Mouse (Mus musculus) hindbrain, embryonic 14.5 days (tissue): ENCODE data around the gene Mpdu1. TPM values are rescaled to one million over a fixed set of nuclear protein-coding genes. Genes with fewer than 3 reads are reported as not detected.
A peak's percentile ranks its signal among the peaks of the same experiment; 100 is the strongest.

Source experiments
- ATAC-seq: fragments of 200-750 bp; cut with Nextera tagmentation; 2 replicates; pipeline ENCODE4 v1.8.0; 2017; ENCODE audit warnings: moderate number of reproducible peaks, mild to moderate bottlenecking, moderate TSS enrichment, moderate library complexity; ENCODE audit not compliant: low FRiP score
- DNase-seq: peaks from one replicate; pipeline ENCODE4 v3.0.0-alpha.2; 2015; ENCODE audit warnings: low spot score
- H3K27ac ChIP-seq: fragments of 300-500 bp; sonication (generic); 2 replicates; pipeline ENCODE4 v1.5.1; 2014; ENCODE audit warnings: mild to moderate bottlenecking, moderate library complexity
- H3K27me3 ChIP-seq: fragments of 300-500 bp; sonication (generic); 2 replicates; pipeline ENCODE4 v1.6.1; 2014; ENCODE audit warnings: mild to moderate bottlenecking, low read length, mixed read lengths; ENCODE audit not compliant: control insufficient read depth, insufficient read depth
- H3K36me3 ChIP-seq: fragments of 300-500 bp; sonication (generic); replicated peaks from 2 replicates; pipeline ENCODE4 v1.6.1; 2014; ENCODE audit not compliant: control insufficient read depth, insufficient read depth
- H3K4me1 ChIP-seq: fragments of 300-500 bp; sonication (generic); replicated peaks from 2 replicates; pipeline ENCODE4 v1.6.1; 2014; ENCODE audit warnings: antibody characterized with exemption, low read length, mixed read lengths; ENCODE audit not compliant: control insufficient read depth, insufficient read depth
- H3K4me2 ChIP-seq: fragments of 300-500 bp; sonication (generic); replicated peaks from 2 replicates; pipeline ENCODE4 v1.6.1; 2014; ENCODE audit warnings: mild to moderate bottlenecking, moderate library complexity
- H3K4me3 ChIP-seq: fragments of 300-500 bp; sonication (generic); replicated peaks from 2 replicates; pipeline ENCODE4 v1.5.1; 2014; ENCODE audit warnings: mild to moderate bottlenecking, low read length
- H3K9ac ChIP-seq: fragments of 300-500 bp; sonication (generic); 2 replicates; pipeline ENCODE4 v1.6.1; 2014
- H3K9me3 ChIP-seq: fragments of 300-500 bp; sonication (generic); 2 replicates; pipeline ENCODE4 v1.6.1; 2016; ENCODE audit warnings: low read length; ENCODE audit not compliant: control insufficient read depth
- WGBS: fragments of 180-500 bp; shearing (Covaris S2); extraction: QIAGEN DNeasy Blood & Tissue Kit; methylation state at CpG from one replicate; pipeline ENCODE4 v1.1.7; 2014; 5-methylcytosine and 5-hydroxymethylcytosine counted together
- polyA plus RNA-seq: library from polyadenylated mRNA; unstranded; fragments of >200 nt; fragmentation: Nextera tagmentation; extraction: Ambion mirVana; gene quantifications from 2 replicates; pipeline ENCODE4 v1.2.1, GENCODE M21; 2014

The Mpdu1 gene
- polyA plus RNA-seq, 1 experiment from 2014 or later, result 63.7 TPM

- peak overlapping the region; percentile 74 for H3K9ac ChIP-seq
- H3K9me3 ChIP-seq, result no peaks in the 10 kb centered on the region
- H3K4me3 ChIP-seq, result no peak overlapping the region
- peak overlapping the region; percentile 79 for H3K27ac ChIP-seq
- H3K4me2 ChIP-seq, result peak overlapping the region; percentile 71
- H3K27me3 ChIP-seq, result no peaks in the 10 kb centered on the region
- WGBS, result 85% methylated on average over 7 of the region's 7 CpGs
- peaks cover 13% of the 10 kb centered on the region for H3K36me3 ChIP-seq
- ATAC-seq (no peak), DNase-seq (no peak)
- H3K4me1 ChIP-seq, result peaks cover 25% of the 10 kb centered on the region
Observed at GRCm38 (mm10) chr11:69683576-69683975, 21.1 kb upstream of the Mpdu1 start.

- Histone ChIP-seq H3K9me3 (no peaks in the 10 kb centered on the region), H3K36me3 (peaks cover 19% of the 10 kb centered on the region), H3K4me2 (peak overlapping the region; percentile 71), H3K27me3 (no peaks in the 10 kb centered on the region), H3K9ac (peak overlapping the region; percentile 74), H3K4me3 (peak overlapping the region; percentile 73; the same call in 1 of the 2 replicates), H3K27ac (peak overlapping the region; percentile 93), H3K4me1 (peaks cover 25% of the 10 kb centered on the region)
- DNase-seq (peak; percentile 97), ATAC-seq (0 out of 2 replicates have a peak, but pooled peaks have one; percentile 32)
- 20% methylated on average over 12 of the region's 12 CpGs for WGBS
Observed at GRCm38 (mm10) chr11:69682840-69683533, 20.5 kb upstream of the Mpdu1 start.

GRCm38 (mm10) chr11:69682209-69682839 is 19.9 kb upstream of the Mpdu1 start:
- peaks cover 25% of the 10 kb centered on the region for H3K4me1 ChIP-seq
- no peaks in the 10 kb centered on the region for H3K9me3 ChIP-seq
- DNase-seq (no peak), ATAC-seq (no peak)
- peak overlapping the region; percentile 74 for H3K9ac ChIP-seq
- H3K27me3 ChIP-seq, result no peaks in the 10 kb centered on the region
- H3K36me3 ChIP-seq, result peaks cover 25% of the 10 kb centered on the region
- peak overlapping the region; percentile 71 for H3K4me2 ChIP-seq
- 29% methylated on average over 24 of the region's 24 CpGs for WGBS
- peak overlapping the region; percentile 93 for H3K27ac ChIP-seq
- peak overlapping the region; percentile 73 for H3K4me3 ChIP-seq

GRCm38 (mm10) chr11:69681314-69682208 is 19.1 kb upstream of the Mpdu1 start, which contains the start of gene Senp3:
Gene Senp3 (minus strand): TSS chr11:69682084.
- peak within 1 kb of the TSS; percentile 73 for H3K4me3 ChIP-seq
- under 1% methylated on average over 71 of the region's 80 CpGs for WGBS
- no peaks in the 10 kb centered on the region for H3K9me3 ChIP-seq
- peak within 1 kb of the TSS; percentile 93 for H3K27ac ChIP-seq
- peak; percentile 97 for ATAC-seq
- peak; percentile 99 for DNase-seq
- peaks cover 33% of the 10 kb centered on the region for H3K36me3 ChIP-seq
- H3K4me2 ChIP-seq, result peak within 1 kb of the TSS; percentile 71
- no peaks in the 10 kb centered on the region for H3K27me3 ChIP-seq
- H3K9ac ChIP-seq, result peak within 1 kb of the TSS; percentile 74
- H3K4me1 ChIP-seq, result peaks cover 25% of the 10 kb centered on the region

- ATAC-seq (no peak), DNase-seq (no peak)
- H3K4me1 ChIP-seq, result peaks cover 25% of the 10 kb centered on the region
- peak overlapping the region; percentile 73 for H3K4me3 ChIP-seq
- H3K9me3 ChIP-seq, result no peaks in the 10 kb centered on the region
- H3K36me3 ChIP-seq, result peaks cover 46% of the 10 kb centered on the region
- H3K4me2 ChIP-seq, result peak overlapping the region; percentile 71
- WGBS, result 90% methylated on average over 30 of the region's 30 CpGs
- H3K27ac ChIP-seq, result no peak overlapping the region
- no peaks in the 10 kb centered on the region for H3K27me3 ChIP-seq
- peak overlapping the region; percentile 74; the same call in 1 of the 2 replicates for H3K9ac ChIP-seq
Observed at GRCm38 (mm10) chr11:69680136-69680855, 17.9 kb upstream of the Mpdu1 start.

GRCm38 (mm10) chr11:69679144-69679543 is 16.7 kb upstream of the Mpdu1 start:
- H3K4me2 ChIP-seq, result no peak overlapping the region; the same call in 1 of the 2 replicates
- H3K36me3 ChIP-seq, result peaks cover 57% of the 10 kb centered on the region
- ATAC-seq, result no peak
- no peak overlapping the region for H3K9ac ChIP-seq
- no peaks in the 10 kb centered on the region for H3K27me3 ChIP-seq
- no peak overlapping the region for H3K4me3 ChIP-seq
- no peak overlapping the region for H3K27ac ChIP-seq
- H3K4me1 ChIP-seq, result peaks cover 25% of the 10 kb centered on the region
- DNase-seq, result no peak
- WGBS, result 91% methylated on average over 2 of the region's 2 CpGs
- H3K9me3 ChIP-seq, result no peaks in the 10 kb centered on the region

GRCm38 (mm10) chr11:69672211-69672706 is 9.8 kb upstream of the Mpdu1 start, which contains the start of gene Eif4a1:
Gene Eif4a1 (minus strand): TSS chr11:69672423.
- peak; percentile 100 for DNase-seq
- Histone ChIP-seq H3K27ac (peak within 1 kb of the TSS; percentile 92), H3K9ac (peak within 1 kb of the TSS; percentile 90), H3K36me3 (peaks cover 81% of the 10 kb centered on the region), H3K27me3 (no peaks in the 10 kb centered on the region), H3K4me1 (peaks cover 16% of the 10 kb centered on the region), H3K4me2 (peak within 1 kb of the TSS; percentile 99), H3K4me3 (peak within 1 kb of the TSS; percentile 85), H3K9me3 (no peaks in the 10 kb centered on the region)
- ATAC-seq, result peak; percentile 97
- WGBS, result under 1% methylated on average over 36 of the region's 36 CpGs

- Histone ChIP-seq H3K36me3 (peaks cover 79% of the 10 kb centered on the region), H3K4me2 (peak overlapping the region; percentile 99), H3K9me3 (no peaks in the 10 kb centered on the region), H3K4me1 (peaks cover 16% of the 10 kb centered on the region), H3K4me3 (peak overlapping the region; percentile 85), H3K27ac (peak overlapping the region; percentile 92), H3K27me3 (no peaks in the 10 kb centered on the region), H3K9ac (peak overlapping the region; percentile 90)
- DNase-seq, result no peak
- 1% methylated on average over 43 of the region's 43 CpGs for WGBS
- peak; percentile 3 for ATAC-seq
Observed at GRCm38 (mm10) chr11:69671726-69672124, 9.3 kb upstream of the Mpdu1 start.
